Mouse (Mus musculus): ENCODE measurements at regions not wholly inside any gene's neighbourhood (a gene's known extent, or its start where the extent isn't known, plus 50 kb on each side); places are given as distances from the start of the nearest gene placed in this dataset.

DNA sequence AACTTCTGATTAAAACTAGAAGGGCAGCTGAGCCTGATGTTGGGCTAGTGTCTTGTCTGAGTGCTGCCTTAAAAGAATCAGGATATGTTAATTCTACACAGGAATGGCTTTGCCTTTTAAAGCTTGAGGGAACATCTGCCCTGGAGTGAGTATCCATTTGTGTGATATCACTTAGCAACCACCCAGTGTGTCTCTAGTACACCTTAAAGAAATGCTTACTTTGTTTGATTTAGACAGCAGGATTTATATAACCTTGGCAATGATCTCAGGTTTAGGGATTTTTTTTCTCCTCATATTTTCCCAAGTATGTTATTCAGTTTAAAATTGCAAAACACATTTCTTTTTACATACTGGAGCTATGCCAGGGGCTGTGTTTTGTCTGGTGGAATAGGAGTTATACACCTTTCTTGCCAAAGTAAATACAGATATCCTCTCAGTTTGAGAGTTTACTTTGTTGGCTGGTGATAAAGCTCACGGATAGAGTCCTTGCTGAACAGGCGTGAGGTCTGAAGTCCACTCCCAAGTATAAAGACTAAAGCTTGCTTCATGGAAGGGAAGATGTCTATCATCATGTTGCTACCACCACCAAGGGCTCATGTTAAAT, 206.6 kb downstream of the Rsl24d1 start:
- DNase-seq (ENCODE audit: low spot score): no peak

DNA sequence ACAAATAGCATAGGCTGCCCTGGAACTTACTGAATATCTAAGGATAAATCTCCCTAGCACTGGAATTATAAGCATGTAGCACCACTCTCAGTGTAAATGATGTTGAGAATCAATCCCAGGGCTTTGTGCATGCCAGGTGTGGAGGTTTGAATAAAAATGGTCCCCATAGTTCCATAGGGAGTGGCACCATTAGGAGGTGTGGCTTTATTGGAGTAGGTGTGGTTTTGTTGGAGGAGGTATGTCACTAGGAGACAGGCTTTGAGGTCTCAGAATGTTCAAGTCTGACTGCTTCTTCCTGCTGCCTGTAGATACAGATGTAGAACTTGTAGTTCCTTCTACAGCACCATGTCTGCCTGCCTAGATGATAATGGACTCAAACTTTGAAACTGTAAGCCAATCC, 217.8 kb downstream of the Rsl24d1 start:
- no peak for DNase-seq (ENCODE audit: low spot score)

DNA sequence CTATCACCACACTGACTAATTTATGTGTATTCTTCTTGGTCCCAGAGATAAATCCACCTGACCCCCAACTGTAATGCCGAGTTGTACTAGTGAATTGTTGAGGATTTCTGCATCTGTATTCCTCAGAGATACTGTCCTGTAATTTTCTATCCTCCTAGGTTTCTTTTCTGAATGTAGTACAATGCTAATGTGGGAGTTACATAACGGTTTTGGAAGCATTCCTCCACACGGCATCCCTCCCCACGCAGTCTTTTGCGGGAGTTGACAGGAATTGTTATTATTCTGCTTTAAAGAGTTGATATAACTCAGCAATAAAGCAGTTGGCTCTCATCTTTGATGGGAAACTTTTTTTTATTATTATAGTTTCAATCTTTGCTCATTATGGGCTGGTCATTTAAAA, 222.8 kb downstream of the Rsl24d1 start:
- no peak for DNase-seq (ENCODE audit: low spot score)

DNA sequence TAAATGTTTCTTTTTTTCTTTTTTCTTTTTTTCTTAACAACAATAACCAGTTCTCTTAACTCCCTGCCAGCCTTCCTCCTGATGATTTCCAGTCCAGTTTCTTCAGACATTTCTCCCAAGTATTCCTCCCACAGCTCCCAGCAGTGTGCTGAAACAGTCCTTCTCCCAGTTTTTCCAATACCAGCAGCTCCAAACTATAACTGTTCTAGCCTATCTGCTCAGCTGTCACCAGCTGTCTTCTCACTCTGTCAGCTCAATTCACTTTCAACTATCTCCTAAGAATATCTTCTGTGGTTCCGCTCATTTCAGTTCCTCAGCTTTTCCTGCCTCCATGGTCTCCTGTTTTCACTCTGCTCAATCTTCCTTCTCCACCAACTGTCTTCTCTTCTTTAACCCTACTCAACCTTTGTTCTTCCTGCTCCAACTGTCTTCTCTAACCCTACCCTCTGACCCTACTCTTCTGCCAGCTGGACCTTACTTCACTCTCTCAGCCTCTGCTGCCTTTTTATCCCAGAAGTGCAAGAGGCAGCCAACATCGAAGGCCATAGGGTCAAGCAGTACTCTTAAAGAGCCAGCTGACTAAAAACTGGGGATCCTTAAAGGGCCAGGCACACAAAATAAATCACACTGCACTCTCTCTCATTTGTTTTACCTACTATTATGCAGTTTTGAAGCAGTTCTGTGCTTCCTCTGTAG, 224.0 kb downstream of the Rsl24d1 start:
- no peak for DNase-seq (ENCODE audit: low spot score)

DNA sequence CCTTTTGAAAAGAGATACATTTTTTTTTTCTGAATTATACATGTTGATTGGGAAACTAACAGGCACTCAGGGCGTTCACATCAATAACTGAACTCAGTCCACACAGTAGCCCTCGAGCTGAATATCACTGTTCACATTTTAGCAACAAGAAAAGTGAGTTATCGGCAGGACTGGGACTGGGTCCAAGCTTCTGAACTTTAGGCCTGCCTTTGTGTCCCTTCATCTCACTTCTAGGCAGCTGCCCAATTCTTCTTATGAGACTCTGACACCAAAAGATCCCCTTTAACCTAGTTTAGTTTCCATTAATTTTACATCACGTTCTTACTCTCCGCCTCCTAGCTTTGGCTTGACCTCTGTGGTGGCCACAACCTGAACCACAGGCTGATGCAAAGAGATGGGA, 242.7 kb downstream of the Rsl24d1 start:
- no peak for DNase-seq (ENCODE audit: low spot score)

DNA sequence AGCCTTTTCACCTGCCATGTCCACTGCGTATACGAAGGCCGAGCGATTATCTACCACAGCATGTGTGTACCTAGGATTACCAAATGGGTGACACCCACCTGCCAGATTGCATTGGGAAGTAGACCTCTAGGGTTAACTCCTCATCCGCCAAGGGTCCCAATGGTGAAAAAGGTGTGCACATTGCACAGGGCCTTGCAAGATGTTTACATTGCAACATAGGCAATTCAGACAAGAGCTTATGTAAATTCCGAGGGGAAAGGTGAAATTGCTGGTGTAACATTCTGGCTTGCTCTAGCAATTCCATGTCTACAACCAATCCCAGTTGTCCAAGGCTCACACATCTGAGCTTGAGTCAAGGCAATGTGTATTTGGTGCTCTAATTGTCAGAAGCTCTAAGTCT, 245.7 kb downstream of the Rsl24d1 start:
- no peak for DNase-seq (ENCODE audit: low spot score)

- DNase-seq (ENCODE audit: low spot score): no peak
These were observed 267.5 kb downstream of the Rsl24d1 start for GRCm38 (mm10) chr9:73380768-73381167.

- DNase-seq (ENCODE audit: low spot score): no peak
These were observed 278.8 kb downstream of the Rsl24d1 start for GRCm38 (mm10) chr9:73392036-73392435.

DNA sequence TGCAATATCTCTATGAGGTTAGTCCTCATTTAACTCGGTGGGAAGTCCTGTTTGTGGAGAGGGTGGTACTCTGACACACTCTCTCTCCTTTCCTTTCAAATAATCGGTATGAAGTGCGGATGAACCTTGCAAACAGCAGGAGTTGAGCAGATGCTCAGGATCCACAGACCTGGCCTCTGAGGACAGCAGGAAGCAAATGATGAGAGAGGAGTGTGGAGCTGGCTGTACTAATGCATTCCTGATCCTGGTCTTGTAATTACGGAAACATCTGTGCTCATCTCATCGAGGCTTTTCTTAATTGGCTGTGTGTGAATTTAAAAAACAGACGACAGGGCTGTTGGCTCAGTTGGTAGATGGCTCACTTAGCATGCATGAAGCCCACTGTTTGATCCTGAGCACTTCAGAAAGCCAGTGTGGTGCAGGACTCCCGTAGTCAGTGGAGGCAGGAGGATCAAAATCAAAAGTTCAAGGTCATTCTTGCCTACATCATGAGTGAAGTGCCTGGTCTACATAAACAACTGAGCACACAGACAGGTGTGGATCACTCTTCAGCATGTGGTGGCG, 300.2 kb downstream of the Rsl24d1 start:
- no peak for DNase-seq (ENCODE audit: low spot score)

GRCm38 (mm10) chr9:73416084-73416777, 303.0 kb downstream of the Rsl24d1 start:
- no peak for DNase-seq (ENCODE audit: low spot score)
